Mouse (Mus musculus) bone marrow macrophage, adult 2 months (primary cell): Measurements from ENCODE around the gene Syt2.

Source experiments
- CTCF ChIP-seq: IDR thresholded peaks from 2 replicates; pipeline ENCODE4 v1.5.1; 2012; ENCODE audit warnings: low read depth, mild to moderate bottlenecking, low read length, moderate library complexity
- POLR2A ChIP-seq: IDR thresholded peaks from 2 replicates; pipeline ENCODE4 v1.6.1; 2012; ENCODE audit warnings: mild to moderate bottlenecking, low read depth, low read length, borderline replicate concordance

DNA sequence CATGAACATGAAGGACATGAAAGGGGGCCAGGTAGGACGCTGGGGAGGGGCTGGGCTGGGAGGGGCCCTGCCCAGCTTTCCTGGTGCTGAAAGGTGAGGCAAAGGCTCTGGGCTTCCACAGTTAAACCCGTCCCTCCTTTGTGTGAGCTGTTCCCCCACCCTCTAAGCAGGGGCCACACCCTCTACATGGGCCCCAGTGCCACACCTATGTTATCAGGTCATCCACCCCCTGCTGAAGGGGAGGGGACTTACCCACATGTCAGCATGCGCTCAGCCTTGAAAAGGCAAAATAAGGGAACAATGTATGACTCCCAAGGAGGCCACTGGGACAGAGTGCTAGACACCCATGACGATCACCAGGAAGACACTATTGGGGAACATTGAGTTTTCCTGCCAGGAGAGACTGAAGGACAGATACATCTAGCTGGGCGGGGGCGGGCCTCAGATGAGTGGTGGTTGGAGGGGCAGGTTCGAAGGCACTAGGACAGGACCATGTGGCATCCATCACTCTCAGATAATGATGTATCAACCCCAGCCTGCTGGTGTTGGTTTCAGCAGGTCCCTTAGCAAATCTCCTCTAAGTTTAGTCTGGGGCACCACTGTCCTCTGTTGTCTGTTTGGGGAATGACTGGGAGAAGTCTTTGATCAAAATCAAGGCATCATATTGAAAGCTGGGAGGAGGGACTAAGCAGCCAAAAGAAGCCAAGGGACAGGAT is 95.6 kb downstream of the Syt2 start:
- no peak for TF ChIP-seq CTCF
- TF ChIP-seq POLR2A = no peak
